Mouse (Mus musculus): ENCODE results near the gene Pla2g3. TPM values are rescaled to one million over a fixed set of nuclear protein-coding genes. Genes with fewer than 3 reads are reported as not detected.
A peak's percentile ranks its signal among the peaks of the same experiment; 100 is the strongest.

The Pla2g3 gene
- total and polyA plus RNA-seq, 2 experiments: 0.06 TPM; not detected in 1

GRCm38 (mm10) chr11:3515216-3515615 is 27.1 kb downstream of the Pla2g3 start:
- Histone ChIP-seq H3K36me3 (ENCODE audit: control insufficient read depth, insufficient read depth, low read length) (no peaks in the 10 kb centered on the region), H3K4me1 (ENCODE audit: control insufficient read depth, insufficient read depth, low read length) (peaks cover 2% of the 10 kb centered on the region; the same call in 1 of the 2 replicates), H3K9ac (ENCODE audit: low read depth, low read length) (no peak overlapping the region; the same call in 1 of the 2 replicates), H3K27ac (replicated peaks; ENCODE audit: insufficient read depth, low read depth, low read length) (no peak overlapping the region), H3K79me2 (ENCODE audit: control insufficient read depth, insufficient read depth, low read length) (no peaks in the 10 kb centered on the region), H3K27me3 (ENCODE audit: control insufficient read depth, insufficient read depth, low read length) (peaks cover 7% of the 10 kb centered on the region; the same call in 1 of the 2 replicates), H3K4me3 (ENCODE audit: insufficient read depth, low read depth, low read length) (peak overlapping the region; percentile 74)
- 39% methylated on average over 4 of the region's 4 CpGs for WGBS
- TF ChIP-seq CTCF (IDR thresholded peaks at IDR 0.05; ENCODE audit: low read depth, low read length) (no peak), POLR2A (IDR thresholded peaks at IDR 0.05; ENCODE audit: extremely low read depth, insufficient read depth, low read length) (no peak)
- no peak for DNase-seq (ENCODE audit: extremely low read depth, low read depth, low spot score)

GRCm38 (mm10) chr11:3515637-3516036 is 27.6 kb downstream of the Pla2g3 start:
- H3K36me3 ChIP-seq (ENCODE audit: control insufficient read depth, insufficient read depth, low read length): peaks cover 1% of the 10 kb centered on the region; the same call in 1 of the 2 replicates
- H3K27ac ChIP-seq (replicated peaks; ENCODE audit: insufficient read depth, low read depth, low read length): no peak overlapping the region
- WGBS: 83% methylated on average over 4 of the region's 4 CpGs
- peaks cover 2% of the 10 kb centered on the region; the same call in 1 of the 2 replicates for H3K4me1 ChIP-seq (ENCODE audit: control insufficient read depth, insufficient read depth, low read length)
- H3K27me3 ChIP-seq (ENCODE audit: control insufficient read depth, insufficient read depth, low read length): peaks cover 7% of the 10 kb centered on the region; the same call in 1 of the 2 replicates
- no peaks in the 10 kb centered on the region for H3K79me2 ChIP-seq (ENCODE audit: control insufficient read depth, insufficient read depth, low read length)
- no peak overlapping the region for H3K4me3 ChIP-seq (ENCODE audit: insufficient read depth, low read depth, low read length)
- no peak overlapping the region for H3K9ac ChIP-seq (ENCODE audit: low read depth, low read length)
- no peak for DNase-seq (ENCODE audit: extremely low read depth, low read depth, low spot score)
- TF ChIP-seq POLR2A (IDR thresholded peaks at IDR 0.05; ENCODE audit: extremely low read depth, insufficient read depth, low read length) (no peak), CTCF (IDR thresholded peaks at IDR 0.05; ENCODE audit: low read depth, low read length) (no peak)

DNA sequence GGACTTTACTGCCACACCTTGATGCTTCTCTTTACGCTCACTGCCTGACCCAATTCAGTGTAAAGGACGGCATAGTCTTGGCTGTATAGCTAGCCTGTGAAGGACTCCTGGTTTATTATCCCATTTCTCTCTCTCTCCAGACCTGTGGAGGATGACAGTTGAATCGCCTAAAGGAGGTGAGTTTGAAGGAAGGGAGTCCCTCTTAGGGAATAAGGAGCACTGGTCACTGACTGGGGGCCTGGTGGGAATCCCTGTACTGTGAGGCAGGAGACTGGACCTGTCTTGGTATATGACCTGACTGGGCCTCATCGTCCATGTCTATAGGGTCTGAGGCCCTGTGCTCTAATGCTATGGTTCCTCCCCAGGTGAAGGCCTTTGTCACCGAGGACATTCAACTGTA is 28.0 kb downstream of the Pla2g3 start:
- WGBS: 88% methylated on average over 5 of the region's 5 CpGs
- no peak for TF ChIP-seq CTCF (IDR thresholded peaks at IDR 0.05; ENCODE audit: low read depth, low read length)
- TF ChIP-seq POLR2A (IDR thresholded peaks at IDR 0.05; ENCODE audit: extremely low read depth, insufficient read depth, low read length): no peak
- H3K4me3 ChIP-seq (ENCODE audit: insufficient read depth, low read depth, low read length): no peak overlapping the region
- H3K4me1 ChIP-seq (ENCODE audit: control insufficient read depth, insufficient read depth, low read length): peaks cover 2% of the 10 kb centered on the region; the same call in 1 of the 2 replicates
- H3K27ac ChIP-seq (replicated peaks; ENCODE audit: insufficient read depth, low read depth, low read length): no peak overlapping the region
- no peak for DNase-seq (ENCODE audit: extremely low read depth, low read depth, low spot score)
- H3K9ac ChIP-seq (ENCODE audit: low read depth, low read length): no peak overlapping the region
- H3K27me3 ChIP-seq (ENCODE audit: control insufficient read depth, insufficient read depth, low read length): peaks cover 7% of the 10 kb centered on the region; the same call in 1 of the 2 replicates
- H3K79me2 ChIP-seq (ENCODE audit: control insufficient read depth, insufficient read depth, low read length): no peaks in the 10 kb centered on the region
- H3K36me3 ChIP-seq (ENCODE audit: control insufficient read depth, insufficient read depth, low read length): peaks cover 1% of the 10 kb centered on the region; the same call in 1 of the 2 replicates

GRCm38 (mm10) chr11:3516859-3517845 is 29.1 kb downstream of the Pla2g3 start:
- peaks cover 7% of the 10 kb centered on the region; the same call in 1 of the 2 replicates for H3K27me3 ChIP-seq (ENCODE audit: control insufficient read depth, insufficient read depth, low read length)
- no peak for TF ChIP-seq CTCF (IDR thresholded peaks at IDR 0.05; ENCODE audit: low read depth, low read length)
- TF ChIP-seq POLR2A (IDR thresholded peaks at IDR 0.05; ENCODE audit: extremely low read depth, insufficient read depth, low read length): no peak
- 5% methylated on average over 50 of the region's 50 CpGs for WGBS
- peaks cover 2% of the 10 kb centered on the region; the same call in 1 of the 2 replicates for H3K4me1 ChIP-seq (ENCODE audit: control insufficient read depth, insufficient read depth, low read length)
- H3K79me2 ChIP-seq (ENCODE audit: control insufficient read depth, insufficient read depth, low read length): no peaks in the 10 kb centered on the region
- no peak overlapping the region for H3K4me3 ChIP-seq (ENCODE audit: insufficient read depth, low read depth, low read length)
- no peak for DNase-seq (ENCODE audit: extremely low read depth, low read depth, low spot score)
- peak overlapping the region; percentile 22; the same call in 1 of the 2 replicates for H3K9ac ChIP-seq (ENCODE audit: low read depth, low read length)
- H3K27ac ChIP-seq (replicated peaks; ENCODE audit: insufficient read depth, low read depth, low read length): no peak overlapping the region
- H3K36me3 ChIP-seq (ENCODE audit: control insufficient read depth, insufficient read depth, low read length): peaks cover 1% of the 10 kb centered on the region; the same call in 1 of the 2 replicates

- Histone ChIP-seq H3K79me2 (ENCODE audit: control insufficient read depth, insufficient read depth, low read length) (no peaks in the 10 kb centered on the region), H3K27ac (replicated peaks; ENCODE audit: insufficient read depth, low read depth, low read length) (no peak overlapping the region), H3K4me3 (ENCODE audit: insufficient read depth, low read depth, low read length) (no peak overlapping the region), H3K36me3 (ENCODE audit: control insufficient read depth, insufficient read depth, low read length) (peaks cover 1% of the 10 kb centered on the region; the same call in 1 of the 2 replicates), H3K9ac (ENCODE audit: low read depth, low read length) (no peak overlapping the region), H3K27me3 (ENCODE audit: control insufficient read depth, insufficient read depth, low read length) (peaks cover 7% of the 10 kb centered on the region; the same call in 1 of the 2 replicates), H3K4me1 (ENCODE audit: control insufficient read depth, insufficient read depth, low read length) (peaks cover 2% of the 10 kb centered on the region; the same call in 1 of the 2 replicates)
- DNase-seq (ENCODE audit: extremely low read depth, low read depth, low spot score): no peak
- TF ChIP-seq CTCF (IDR thresholded peaks at IDR 0.05; ENCODE audit: low read depth, low read length): no peak
- TF ChIP-seq POLR2A (IDR thresholded peaks at IDR 0.05; ENCODE audit: extremely low read depth, insufficient read depth, low read length): no peak
- 55% methylated on average over 13 of the region's 13 CpGs for WGBS
These were observed 30.0 kb downstream of the Pla2g3 start for GRCm38 (mm10) chr11:3517846-3518732.

All from liver, adult 2 months (tissue).